Mouse (Mus musculus) retina, postnatal 1 day (tissue): ENCODE data around the gene Nop58.
A peak's percentile ranks its signal among the peaks of the same experiment; 100 is the strongest.
"Not testable (repeated sequence)": the region's sequence is repeated elsewhere in the genome, so short reads cannot be mapped to it uniquely, and the experiment has no call there.

Experiments used
- DNase-seq: peaks from one replicate; pipeline ENCODE4 v3.0.0-alpha.2; 2012

Gene Nop58

GRCm38 (mm10) chr1:59684819-59685755, at the start of gene Nop58:
Gene Nop58 (plus strand): TSS chr1:59684971.
- DNase-seq: peak; percentile 99

DNA sequence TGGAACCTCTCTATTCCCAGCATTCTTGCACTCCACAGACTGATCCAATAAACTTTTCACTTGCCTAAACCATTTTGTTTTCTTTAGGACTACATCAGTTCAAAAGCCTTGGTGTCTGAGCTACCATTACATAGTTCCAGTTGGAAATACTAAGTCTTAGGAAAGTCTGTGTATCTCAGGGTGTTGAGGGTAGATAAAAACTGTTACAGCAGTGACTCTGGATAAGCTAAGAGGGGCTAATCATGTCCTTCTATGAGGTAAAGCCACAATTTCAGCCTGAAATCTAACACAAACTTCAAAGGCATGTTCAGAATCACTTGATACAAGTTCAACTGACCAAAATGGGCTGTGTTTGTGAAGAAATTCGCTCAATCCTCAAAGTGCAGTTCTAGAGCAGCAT, 48.4 kb upstream of the Nop58 start:
- DNase-seq: no peak

DNA sequence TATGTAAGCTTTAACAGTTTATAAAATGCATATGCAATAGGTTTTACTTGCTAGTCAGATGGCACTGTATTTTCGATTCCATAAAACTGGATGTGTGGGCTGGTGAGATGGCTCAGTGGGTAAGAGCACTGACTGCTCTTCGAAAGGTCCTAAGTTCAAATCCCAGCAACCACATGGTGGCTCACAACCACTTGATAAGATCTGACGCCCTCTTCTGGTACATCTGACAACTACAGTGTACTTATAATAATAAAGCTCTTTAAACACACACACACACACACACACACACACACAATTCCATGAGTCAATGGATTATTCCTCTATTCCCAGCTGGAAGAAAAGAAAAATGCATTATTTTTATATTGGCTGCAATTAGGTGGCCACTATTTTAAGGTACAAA, 46.4 kb upstream of the Nop58 start:
- DNase-seq: no peak

- no peak for DNase-seq
Measured at GRCm38 (mm10) chr1:59642488-59642887, 42.3 kb upstream of the Nop58 start.

GRCm38 (mm10) chr1:59646502-59646901, 38.3 kb upstream of the Nop58 start:
- DNase-seq: not testable (repeated sequence)

- DNase-seq: no peak
Measured at GRCm38 (mm10) chr1:59651201-59651819, 33.5 kb upstream of the Nop58 start.

- no peak for DNase-seq
Measured at GRCm38 (mm10) chr1:59653243-59653911, 31.4 kb upstream of the Nop58 start.

DNA sequence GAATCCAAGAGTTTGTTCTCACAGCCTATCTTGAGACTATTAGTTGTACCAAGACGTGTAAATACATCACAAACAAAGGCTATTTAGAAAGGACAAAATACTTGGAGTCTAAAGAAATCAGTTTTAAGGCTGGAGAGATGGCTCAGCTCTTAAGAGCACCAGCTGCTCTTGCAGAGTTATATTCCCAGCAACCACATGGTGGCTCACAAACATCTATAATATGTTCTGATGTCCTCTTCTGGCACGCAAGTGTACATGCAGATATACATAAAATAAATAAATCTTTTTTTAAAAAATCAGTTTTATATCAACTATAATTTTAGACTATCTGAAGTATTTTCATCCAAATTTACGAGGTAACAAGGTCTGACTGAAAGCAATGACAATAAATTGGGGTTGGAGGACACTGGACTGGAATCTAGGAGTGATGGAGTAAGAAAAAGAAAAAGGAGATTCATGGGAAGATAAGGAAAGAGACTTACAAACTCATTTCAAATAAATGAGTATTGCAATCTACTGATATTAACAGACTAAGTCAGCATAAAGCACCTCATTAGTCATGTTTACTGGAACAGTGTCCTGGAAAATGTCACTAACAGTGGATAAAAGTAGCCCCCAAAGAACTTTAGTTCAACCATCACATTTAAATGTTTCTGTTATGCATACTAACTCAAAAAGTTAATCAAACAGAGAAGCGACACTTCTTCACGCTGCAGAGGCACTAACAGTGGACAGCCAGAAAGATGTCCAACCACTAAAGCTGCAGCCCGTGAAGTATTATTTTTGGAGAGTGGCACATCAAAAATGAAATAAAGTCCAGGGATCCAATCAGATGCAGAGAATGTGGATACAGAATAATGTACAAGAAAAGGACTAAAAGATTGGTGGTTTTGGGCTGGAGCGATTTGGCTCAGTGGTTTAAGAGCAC, 28.3 kb upstream of the Nop58 start:
- no peak for DNase-seq

- DNase-seq: no peak
Measured at GRCm38 (mm10) chr1:59663456-59664135, 21.2 kb upstream of the Nop58 start.

DNA sequence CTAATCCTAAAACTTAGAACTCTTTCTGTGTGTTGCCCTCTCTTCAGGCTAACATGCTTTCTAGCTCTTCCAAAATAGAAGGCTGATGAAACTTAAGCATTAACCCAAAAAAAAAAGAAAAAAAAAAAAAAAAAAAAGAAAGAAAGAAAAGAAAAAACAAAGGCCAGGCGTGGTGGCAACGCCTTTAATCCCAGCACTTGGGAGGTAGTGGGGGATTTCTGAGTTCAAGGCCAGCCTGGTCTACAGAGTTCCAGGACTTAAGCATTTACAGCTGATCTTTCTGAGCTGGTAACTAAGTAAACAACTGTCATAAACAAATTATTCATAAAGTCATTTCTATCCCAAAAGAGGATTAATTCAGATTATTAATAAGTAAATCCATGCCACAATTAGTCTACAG, 15.9 kb upstream of the Nop58 start:
- DNase-seq: no peak

DNA sequence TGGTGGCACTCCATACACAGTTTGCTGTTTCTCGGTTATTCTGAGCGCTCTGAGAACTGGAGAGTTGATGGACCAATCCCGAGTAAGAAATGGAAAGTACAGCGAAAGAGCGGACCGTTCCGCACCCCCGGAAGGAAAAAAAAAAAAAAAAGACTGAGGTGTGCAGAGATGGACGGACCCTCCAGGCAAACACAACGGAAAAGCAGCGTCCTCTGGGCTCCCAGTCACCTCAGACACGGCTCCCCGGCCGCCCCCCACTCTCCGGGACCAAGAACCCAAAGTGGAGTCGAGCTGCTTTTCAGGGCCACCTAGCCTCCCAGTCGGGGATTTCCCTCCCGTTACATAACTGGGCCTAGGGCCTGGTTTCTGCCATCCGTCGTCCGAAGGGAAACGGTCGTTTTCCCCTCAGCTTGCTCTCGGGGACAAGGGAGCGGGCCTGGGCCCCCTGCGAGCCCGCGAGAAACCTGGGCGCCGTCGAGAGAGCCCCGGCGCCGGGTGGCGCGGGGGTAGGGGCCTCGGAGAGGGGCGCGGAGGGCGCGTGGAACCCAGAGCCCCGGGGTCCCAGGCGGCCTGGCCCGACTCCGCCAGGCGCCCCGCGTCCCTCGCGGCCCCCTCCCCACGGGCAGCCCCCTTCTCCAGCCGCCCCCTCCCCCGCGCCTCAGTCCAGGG, 14.7 kb upstream of the Nop58 start:
- DNase-seq: no peak

DNA sequence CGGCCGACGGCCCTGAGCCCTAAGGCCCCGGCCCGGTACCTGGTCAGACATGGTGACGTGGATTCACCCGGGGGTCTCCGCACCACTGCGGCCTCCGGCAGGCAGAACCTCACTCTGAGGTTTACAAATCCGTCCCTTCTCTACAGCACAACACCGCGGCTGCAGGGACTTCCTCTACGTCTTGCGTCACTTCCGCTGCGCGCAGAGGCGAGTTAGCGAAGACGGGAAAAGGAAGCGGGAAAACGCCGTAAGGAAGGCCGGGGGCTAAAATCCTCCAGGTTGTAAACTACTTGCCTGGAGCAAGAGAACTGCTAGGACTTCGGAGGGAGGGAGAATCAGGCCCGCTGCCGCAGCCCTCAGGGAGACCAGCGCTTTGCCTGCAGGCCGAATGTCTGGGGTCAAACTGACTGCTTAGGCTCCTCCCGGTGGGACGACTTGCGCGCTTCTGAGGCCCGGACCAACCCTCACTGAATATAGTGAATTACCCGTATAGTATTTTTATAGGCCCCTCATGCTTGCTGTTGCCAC, 14.1 kb upstream of the Nop58 start, which contains the start of gene Sumo1:
TSS of gene Sumo1 (minus strand) at position 194 of the 528 bp plus-strand sequence.
- DNase-seq: peak; percentile 97

DNA sequence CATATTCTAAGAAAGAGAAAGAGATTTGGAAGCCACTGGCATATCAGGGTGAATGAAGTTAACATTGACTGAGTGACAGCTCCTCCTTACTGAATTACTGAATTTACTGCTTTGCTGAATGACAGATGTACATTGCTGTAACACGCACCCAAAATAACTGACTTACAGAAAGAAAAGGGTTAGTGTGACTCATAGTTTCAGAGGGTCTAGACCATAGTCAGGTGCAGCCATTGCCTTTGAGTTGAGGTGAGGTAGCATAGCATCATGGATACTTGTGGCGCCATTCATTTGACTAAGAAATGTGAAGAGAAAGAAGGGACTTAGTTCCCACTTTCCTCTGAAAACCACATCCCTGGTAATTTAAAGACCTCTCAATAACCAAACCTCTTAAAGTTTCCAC, 11.1 kb upstream of the Nop58 start:
- no peak for DNase-seq

- no peak for DNase-seq
Measured at GRCm38 (mm10) chr1:59683926-59684818, 599 bp upstream of the Nop58 start.

- DNase-seq: no peak
Measured at GRCm38 (mm10) chr1:59687493-59687892, 2.7 kb downstream of the Nop58 start.

DNA sequence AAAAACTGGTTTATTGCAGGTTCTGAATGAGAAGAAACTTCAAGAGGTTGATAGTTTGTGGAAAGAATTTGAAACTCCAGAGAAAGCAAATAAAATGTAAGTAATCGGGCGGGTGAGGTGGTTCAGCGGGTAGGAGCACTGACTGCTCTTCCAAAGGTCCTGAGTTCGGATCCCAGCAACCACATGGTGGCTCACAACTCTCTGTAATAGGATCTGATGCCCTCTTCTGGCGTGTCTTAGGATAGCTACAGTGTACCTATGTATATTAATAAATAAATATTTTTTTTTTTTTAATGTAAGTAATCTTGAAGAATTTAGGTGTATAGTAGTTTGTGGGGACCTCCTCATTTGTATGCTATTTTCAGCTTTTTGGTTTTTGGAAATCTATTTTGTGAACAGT, 5.7 kb downstream of the Nop58 start:
- DNase-seq: no peak

DNA sequence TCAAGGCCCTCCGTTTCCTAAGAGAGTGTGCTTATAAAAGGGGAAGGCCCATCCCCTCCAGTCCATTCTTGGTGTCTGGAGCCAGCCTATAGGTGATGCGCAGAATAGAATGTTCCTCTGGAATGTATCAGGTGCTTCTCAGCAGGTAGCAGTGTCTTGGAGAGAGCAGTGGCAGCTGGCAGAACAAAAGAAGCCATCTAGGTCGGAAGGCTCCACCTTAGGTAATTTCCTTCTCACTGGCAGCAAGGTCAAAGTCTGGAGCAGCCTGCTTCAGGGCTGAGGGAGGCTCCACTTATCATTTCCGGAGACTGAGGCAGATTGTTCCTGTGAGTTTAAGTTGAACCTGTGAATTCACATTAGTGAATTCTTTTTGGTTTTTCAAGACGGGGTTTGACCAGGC, 13.0 kb downstream of the Nop58 start:
- DNase-seq: no peak

GRCm38 (mm10) chr1:59698207-59698606, 13.4 kb downstream of the Nop58 start:
- no peak for DNase-seq

- DNase-seq: no peak
Measured at GRCm38 (mm10) chr1:59701766-59702165, 17.0 kb downstream of the Nop58 start.

- DNase-seq: peak; percentile 63
Measured at GRCm38 (mm10) chr1:59719900-59720299, 35.1 kb downstream of the Nop58 start.
